Mouse (Mus musculus) limb, embryonic 13.5 days (tissue): ENCODE measurements around the gene Gmds. TPM values are rescaled to one million over a fixed set of nuclear protein-coding genes. Genes with fewer than 3 reads are reported as not detected.

Experiments used
- ATAC-seq: fragments of 200-750 bp; cut with Nextera tagmentation; 2 replicates; pipeline ENCODE4 v1.8.0; 2017; ENCODE audit warnings: low read depth, moderate number of reproducible peaks, moderate TSS enrichment; ENCODE audit not compliant: low FRiP score
- H3K27ac ChIP-seq: fragments of 300-500 bp; sonication (generic); 2 replicates; pipeline ENCODE4 v1.5.1; 2015; ENCODE audit warnings: inconsistent platforms, mild to moderate bottlenecking, moderate library complexity
- H3K27me3 ChIP-seq: fragments of 300-500 bp; sonication (generic); 2 replicates; pipeline ENCODE4 v1.6.1; 2015; ENCODE audit warnings: mild to moderate bottlenecking, inconsistent platforms
- H3K36me3 ChIP-seq: fragments of 300-500 bp; sonication (generic); 2 replicates; pipeline ENCODE4 v1.6.1; 2015; ENCODE audit warnings: inconsistent platforms, mild to moderate bottlenecking, moderate library complexity
- H3K4me1 ChIP-seq: fragments of 300-500 bp; sonication (generic); 2 replicates; pipeline ENCODE4 v1.6.1; 2015; ENCODE audit warnings: inconsistent platforms
- H3K4me2 ChIP-seq: fragments of 300-500 bp; sonication (generic); replicated peaks from 2 replicates; pipeline ENCODE4 v1.6.1; 2015; ENCODE audit warnings: inconsistent platforms, mild to moderate bottlenecking, moderate library complexity
- H3K4me3 ChIP-seq: fragments of 300-500 bp; sonication (generic); 2 replicates; pipeline ENCODE4 v1.5.1; 2015; ENCODE audit warnings: moderate library complexity, mild to moderate bottlenecking, inconsistent platforms
- H3K9ac ChIP-seq: fragments of 300-500 bp; sonication (generic); 2 replicates; pipeline ENCODE4 v1.6.1; 2015; ENCODE audit warnings: mild to moderate bottlenecking, inconsistent platforms
- H3K9me3 ChIP-seq: fragments of 300-500 bp; sonication (generic); 2 replicates; pipeline ENCODE4 v1.6.1; 2016; ENCODE audit warnings: inconsistent platforms
- WGBS: fragments of 180-500 bp; shearing (Covaris S2); methylation state at CpG from one replicate; pipeline ENCODE4 v1.1.7; 2015; 5-methylcytosine and 5-hydroxymethylcytosine counted together
- polyA plus RNA-seq: library from polyadenylated mRNA; unstranded; fragments of >200 nt; fragmentation: Nextera tagmentation; extraction: Ambion mirVana; gene quantifications from 2 replicates; pipeline ENCODE4 v1.2.1, GENCODE M21; 2015

The Gmds gene
- polyA plus RNA-seq, 1 experiment from 2014 or later = 46.9 TPM

GRCm38 (mm10) chr13:32179906-32180305 lies 158.6 kb downstream of the Gmds start:
- Histone ChIP-seq H3K9ac (no peak overlapping the region), H3K4me1 (peaks cover 5% of the 10 kb centered on the region; the same call in 1 of the 2 replicates), H3K36me3 (no peaks in the 10 kb centered on the region), H3K4me2 (no peak overlapping the region), H3K27me3 (0 out of 2 replicates have a peak, but pooled peaks cover 3% of the 10 kb centered on the region), H3K9me3 (no peaks in the 10 kb centered on the region), H3K27ac (peak overlapping the region; percentile 44; the same call in 1 of the 2 replicates), H3K4me3 (no peak overlapping the region)
- WGBS = 28% methylated on average over 3 of the region's 3 CpGs
- ATAC-seq = no peak

GRCm38 (mm10) chr13:32178682-32179081 lies 159.9 kb downstream of the Gmds start:
- no peak for ATAC-seq
- Histone ChIP-seq H3K27ac (no peak overlapping the region), H3K36me3 (no peaks in the 10 kb centered on the region), H3K4me1 (peaks cover 5% of the 10 kb centered on the region; the same call in 1 of the 2 replicates), H3K9me3 (no peaks in the 10 kb centered on the region), H3K4me2 (no peak overlapping the region), H3K4me3 (no peak overlapping the region), H3K27me3 (0 out of 2 replicates have a peak, but pooled peaks cover 3% of the 10 kb centered on the region), H3K9ac (no peak overlapping the region)
- 91% methylated on average over 1 of the region's 1 CpGs for WGBS

GRCm38 (mm10) chr13:32177852-32178453 lies 160.6 kb downstream of the Gmds start:
- Histone ChIP-seq H3K27ac (no peak overlapping the region), H3K36me3 (no peaks in the 10 kb centered on the region), H3K9me3 (no peaks in the 10 kb centered on the region), H3K9ac (no peak overlapping the region), H3K27me3 (0 out of 2 replicates have a peak, but pooled peaks cover 3% of the 10 kb centered on the region), H3K4me3 (no peak overlapping the region), H3K4me2 (no peak overlapping the region), H3K4me1 (peaks cover 5% of the 10 kb centered on the region; the same call in 1 of the 2 replicates)
- 42% methylated on average over 2 of the region's 2 CpGs for WGBS
- no peak for ATAC-seq

- ATAC-seq = no peak
- WGBS = 75% methylated on average over 2 of the region's 2 CpGs
These were observed 163.5 kb downstream of the Gmds start for GRCm38 (mm10) chr13:32175028-32175427.

GRCm38 (mm10) chr13:32169173-32169572 lies 169.4 kb downstream of the Gmds start:
- ATAC-seq = no peak
- no peak overlapping the region for H3K9ac ChIP-seq
- H3K4me1 ChIP-seq = no peaks in the 10 kb centered on the region
- H3K27me3 ChIP-seq = no peaks in the 10 kb centered on the region
- no peaks in the 10 kb centered on the region for H3K36me3 ChIP-seq
- H3K4me2 ChIP-seq = no peak overlapping the region
- WGBS = 14% methylated on average over 5 of the region's 5 CpGs
- no peak overlapping the region for H3K27ac ChIP-seq
- no peaks in the 10 kb centered on the region for H3K9me3 ChIP-seq
- no peak overlapping the region for H3K4me3 ChIP-seq

More at GRCm38 (mm10) chr13:32175028-32175427, 163.5 kb downstream of the Gmds start:
- no peaks in the 10 kb centered on the region for H3K9me3 ChIP-seq
- H3K4me3 ChIP-seq = no peak overlapping the region
- H3K36me3 ChIP-seq = no peaks in the 10 kb centered on the region
- H3K9ac ChIP-seq = no peak overlapping the region
- peaks cover 4% of the 10 kb centered on the region; the same call in 1 of the 2 replicates for H3K4me1 ChIP-seq
- no peak overlapping the region for H3K4me2 ChIP-seq
- H3K27me3 ChIP-seq = 0 out of 2 replicates have a peak, but pooled peaks cover 2% of the 10 kb centered on the region
- H3K27ac ChIP-seq = no peak overlapping the region

GRCm38 (mm10) chr13:32167806-32168205 lies 170.7 kb downstream of the Gmds start:
- Histone ChIP-seq H3K4me1 (no peaks in the 10 kb centered on the region), H3K4me2 (no peak overlapping the region), H3K27me3 (no peaks in the 10 kb centered on the region), H3K27ac (no peak overlapping the region), H3K9me3 (no peaks in the 10 kb centered on the region), H3K36me3 (no peaks in the 10 kb centered on the region), H3K9ac (no peak overlapping the region), H3K4me3 (no peak overlapping the region)
- 75% methylated on average over 6 of the region's 6 CpGs for WGBS
- ATAC-seq = no peak

GRCm38 (mm10) chr13:32165581-32165980 lies 173.0 kb downstream of the Gmds start:
- no peak overlapping the region for H3K9ac ChIP-seq
- H3K36me3 ChIP-seq = no peaks in the 10 kb centered on the region
- H3K27me3 ChIP-seq = no peaks in the 10 kb centered on the region
- no peak overlapping the region for H3K4me2 ChIP-seq
- ATAC-seq = no peak
- H3K4me1 ChIP-seq = 0 out of 2 replicates have a peak, but pooled peaks cover 3% of the 10 kb centered on the region
- WGBS = 67% methylated on average over 2 of the region's 2 CpGs
- H3K27ac ChIP-seq = no peak overlapping the region
- no peaks in the 10 kb centered on the region for H3K9me3 ChIP-seq
- no peak overlapping the region for H3K4me3 ChIP-seq

- ATAC-seq = no peak
- WGBS = 6% methylated on average over 2 of the region's 2 CpGs
- H3K9ac ChIP-seq = no peak overlapping the region
- no peak overlapping the region for H3K4me2 ChIP-seq
- 0 out of 2 replicates have a peak, but pooled peaks cover 3% of the 10 kb centered on the region for H3K4me1 ChIP-seq
- H3K36me3 ChIP-seq = no peaks in the 10 kb centered on the region
- no peaks in the 10 kb centered on the region for H3K9me3 ChIP-seq
- H3K4me3 ChIP-seq = no peak overlapping the region
- no peak overlapping the region for H3K27ac ChIP-seq
- no peaks in the 10 kb centered on the region for H3K27me3 ChIP-seq
These were observed 177.0 kb downstream of the Gmds start for GRCm38 (mm10) chr13:32161567-32161966.

- 0 out of 2 replicates have a peak, but pooled peaks cover 3% of the 10 kb centered on the region for H3K4me1 ChIP-seq
- H3K4me3 ChIP-seq = no peak overlapping the region
- H3K9ac ChIP-seq = no peak overlapping the region
- no peak overlapping the region for H3K4me2 ChIP-seq
- no peaks in the 10 kb centered on the region for H3K27me3 ChIP-seq
- WGBS = 58% methylated on average over 2 of the region's 2 CpGs
- no peaks in the 10 kb centered on the region for H3K9me3 ChIP-seq
- H3K36me3 ChIP-seq = no peaks in the 10 kb centered on the region
- H3K27ac ChIP-seq = no peak overlapping the region
- no peak for ATAC-seq
These were observed 180.3 kb downstream of the Gmds start for GRCm38 (mm10) chr13:32158240-32158639.

- H3K9ac ChIP-seq = no peak overlapping the region
- H3K4me3 ChIP-seq = no peak overlapping the region
- 69% methylated on average over 1 of the region's 1 CpGs for WGBS
- ATAC-seq = no peak
- no peaks in the 10 kb centered on the region for H3K4me1 ChIP-seq
- no peak overlapping the region for H3K4me2 ChIP-seq
- H3K9me3 ChIP-seq = no peaks in the 10 kb centered on the region
- no peaks in the 10 kb centered on the region for H3K27me3 ChIP-seq
- no peak overlapping the region for H3K27ac ChIP-seq
- H3K36me3 ChIP-seq = no peaks in the 10 kb centered on the region
These were observed 192.6 kb downstream of the Gmds start for GRCm38 (mm10) chr13:32145916-32146315.

GRCm38 (mm10) chr13:32145179-32145578 lies 193.4 kb downstream of the Gmds start:
- Histone ChIP-seq H3K9me3 (no peaks in the 10 kb centered on the region), H3K27ac (no peak overlapping the region), H3K9ac (no peak overlapping the region), H3K27me3 (no peaks in the 10 kb centered on the region), H3K36me3 (no peaks in the 10 kb centered on the region), H3K4me1 (no peaks in the 10 kb centered on the region), H3K4me3 (no peak overlapping the region), H3K4me2 (no peak overlapping the region)
- no peak for ATAC-seq
- WGBS = 54% methylated on average over 2 of the region's 2 CpGs

- no peak for ATAC-seq
- H3K27ac ChIP-seq = no peak overlapping the region
- H3K9me3 ChIP-seq = no peaks in the 10 kb centered on the region
- 70% methylated on average over 3 of the region's 3 CpGs for WGBS
- H3K36me3 ChIP-seq = no peaks in the 10 kb centered on the region
- no peak overlapping the region for H3K9ac ChIP-seq
- no peaks in the 10 kb centered on the region for H3K27me3 ChIP-seq
- no peak overlapping the region for H3K4me3 ChIP-seq
- H3K4me2 ChIP-seq = no peak overlapping the region
- H3K4me1 ChIP-seq = no peaks in the 10 kb centered on the region
These were observed 194.9 kb downstream of the Gmds start for GRCm38 (mm10) chr13:32143651-32144050.
